Mouse (Mus musculus) G1E (cell line): ENCODE measurements around the gene Zscan12.

Experiments used
- CTCF ChIP-seq: IDR thresholded peaks from 2 replicates; pipeline ENCODE4 v1.5.1; 2012; ENCODE audit warnings: low read depth, low read length, inconsistent platforms, mixed read lengths
- GATA1 ChIP-seq: IDR thresholded peaks from 2 replicates; pipeline ENCODE4 v1.6.1; 2012; ENCODE audit warnings: borderline replicate concordance, low read length, inconsistent platforms, mixed read lengths

GRCm38 (mm10) chr13:21372700-21373099 is 10.1 kb downstream of the Zscan12 start:
- TF ChIP-seq CTCF (no peak), GATA1 (no peak)
